Mouse (Mus musculus): ENCODE measurements around the gene Cited4. TPM values are rescaled to one million over a fixed set of nuclear protein-coding genes. Genes with fewer than 3 reads are reported as not detected.

Cited4 gene
- polyA plus RNA-seq, 1 experiment: not detected

- Histone ChIP-seq H3K4me1 (ENCODE audit: control insufficient read depth, insufficient read depth, low read length) (no peaks in the 10 kb centered on the region), H3K4me3 (ENCODE audit: insufficient read depth, low read length) (no peak overlapping the region), H3K27ac (ENCODE audit: insufficient read depth, low read length) (no peak overlapping the region)
- TF ChIP-seq CTCF (IDR thresholded peaks at IDR 0.05; ENCODE audit: borderline replicate concordance, insufficient read depth, low read length) (no peak), POLR2A (IDR thresholded peaks at IDR 0.05; ENCODE audit: low read depth, low read length) (no peak)
Observed at GRCm38 (mm10) chr4:120673606-120674005, 7.2 kb downstream of the Cited4 start.

- TF ChIP-seq CTCF (IDR thresholded peaks at IDR 0.05; ENCODE audit: borderline replicate concordance, insufficient read depth, low read length): no peak
- TF ChIP-seq POLR2A (IDR thresholded peaks at IDR 0.05; ENCODE audit: low read depth, low read length): no peak
- H3K27ac ChIP-seq (ENCODE audit: insufficient read depth, low read length): no peak overlapping the region
- H3K4me3 ChIP-seq (ENCODE audit: insufficient read depth, low read length): no peak overlapping the region
- H3K4me1 ChIP-seq (ENCODE audit: control insufficient read depth, insufficient read depth, low read length): no peaks in the 10 kb centered on the region
Observed at GRCm38 (mm10) chr4:120674775-120675451, 8.5 kb downstream of the Cited4 start.

GRCm38 (mm10) chr4:120675640-120676039 lies 9.3 kb downstream of the Cited4 start:
- TF ChIP-seq POLR2A (IDR thresholded peaks at IDR 0.05; ENCODE audit: low read depth, low read length) (no peak), CTCF (IDR thresholded peaks at IDR 0.05; ENCODE audit: borderline replicate concordance, insufficient read depth, low read length) (no peak)
- H3K4me1 ChIP-seq (ENCODE audit: control insufficient read depth, insufficient read depth, low read length): no peaks in the 10 kb centered on the region

GRCm38 (mm10) chr4:120680953-120681352 lies 14.6 kb downstream of the Cited4 start:
- peak; percentile 68; the same call in 1 of the 2 replicates for TF ChIP-seq CTCF (IDR thresholded peaks at IDR 0.05; ENCODE audit: borderline replicate concordance, insufficient read depth, low read length)
- TF ChIP-seq POLR2A (IDR thresholded peaks at IDR 0.05; ENCODE audit: low read depth, low read length): no peak
- no peak overlapping the region for H3K27ac ChIP-seq (ENCODE audit: insufficient read depth, low read length)
- no peak overlapping the region for H3K4me3 ChIP-seq (ENCODE audit: insufficient read depth, low read length)
- H3K4me1 ChIP-seq (ENCODE audit: control insufficient read depth, insufficient read depth, low read length): no peaks in the 10 kb centered on the region

More at GRCm38 (mm10) chr4:120675640-120676039, 9.3 kb downstream of the Cited4 start:
- Histone ChIP-seq H3K27ac (ENCODE audit: insufficient read depth, low read length) (no peak overlapping the region), H3K4me3 (ENCODE audit: insufficient read depth, low read length) (no peak overlapping the region)

GRCm38 (mm10) chr4:120682168-120682567 lies 15.8 kb downstream of the Cited4 start:
- no peaks in the 10 kb centered on the region for H3K4me1 ChIP-seq (ENCODE audit: control insufficient read depth, insufficient read depth, low read length)
- peak; percentile 67; the same call in 1 of the 2 replicates for TF ChIP-seq CTCF (IDR thresholded peaks at IDR 0.05; ENCODE audit: borderline replicate concordance, insufficient read depth, low read length)
- TF ChIP-seq POLR2A (IDR thresholded peaks at IDR 0.05; ENCODE audit: low read depth, low read length): no peak

GRCm38 (mm10) chr4:120683278-120683997 lies 17.1 kb downstream of the Cited4 start:
- Histone ChIP-seq H3K27ac (ENCODE audit: insufficient read depth, low read length) (no peak overlapping the region), H3K4me3 (ENCODE audit: insufficient read depth, low read length) (no peak overlapping the region), H3K4me1 (ENCODE audit: control insufficient read depth, insufficient read depth, low read length) (no peaks in the 10 kb centered on the region)
- TF ChIP-seq CTCF (IDR thresholded peaks at IDR 0.05; ENCODE audit: borderline replicate concordance, insufficient read depth, low read length): no peak
- TF ChIP-seq POLR2A (IDR thresholded peaks at IDR 0.05; ENCODE audit: low read depth, low read length): no peak

More at GRCm38 (mm10) chr4:120682168-120682567, 15.8 kb downstream of the Cited4 start:
- H3K4me3 ChIP-seq (ENCODE audit: insufficient read depth, low read length): no peak overlapping the region
- H3K27ac ChIP-seq (ENCODE audit: insufficient read depth, low read length): no peak overlapping the region

GRCm38 (mm10) chr4:120687282-120687681 lies 20.9 kb downstream of the Cited4 start:
- no peaks in the 10 kb centered on the region for H3K4me1 ChIP-seq (ENCODE audit: control insufficient read depth, insufficient read depth, low read length)
- H3K27ac ChIP-seq (ENCODE audit: insufficient read depth, low read length): no peak overlapping the region
- no peak overlapping the region for H3K4me3 ChIP-seq (ENCODE audit: insufficient read depth, low read length)
- no peak for TF ChIP-seq CTCF (IDR thresholded peaks at IDR 0.05; ENCODE audit: borderline replicate concordance, insufficient read depth, low read length)
- no peak for TF ChIP-seq POLR2A (IDR thresholded peaks at IDR 0.05; ENCODE audit: low read depth, low read length)

GRCm38 (mm10) chr4:120689317-120689716 lies 22.9 kb downstream of the Cited4 start:
- Histone ChIP-seq H3K4me3 (ENCODE audit: insufficient read depth, low read length) (no peak overlapping the region), H3K4me1 (ENCODE audit: control insufficient read depth, insufficient read depth, low read length) (no peaks in the 10 kb centered on the region), H3K27ac (ENCODE audit: insufficient read depth, low read length) (no peak overlapping the region)
- TF ChIP-seq CTCF (IDR thresholded peaks at IDR 0.05; ENCODE audit: borderline replicate concordance, insufficient read depth, low read length) (no peak), POLR2A (IDR thresholded peaks at IDR 0.05; ENCODE audit: low read depth, low read length) (no peak)

GRCm38 (mm10) chr4:120692717-120693116 lies 26.3 kb downstream of the Cited4 start:
- no peak overlapping the region for H3K27ac ChIP-seq (ENCODE audit: insufficient read depth, low read length)
- TF ChIP-seq CTCF (IDR thresholded peaks at IDR 0.05; ENCODE audit: borderline replicate concordance, insufficient read depth, low read length): peak; percentile 43; the same call in 1 of the 2 replicates
- TF ChIP-seq POLR2A (IDR thresholded peaks at IDR 0.05; ENCODE audit: low read depth, low read length): no peak
- no peaks in the 10 kb centered on the region for H3K4me1 ChIP-seq (ENCODE audit: control insufficient read depth, insufficient read depth, low read length)
- H3K4me3 ChIP-seq (ENCODE audit: insufficient read depth, low read length): no peak overlapping the region

GRCm38 (mm10) chr4:120697353-120697752 lies 31.0 kb downstream of the Cited4 start:
- Histone ChIP-seq H3K4me3 (ENCODE audit: insufficient read depth, low read length) (no peak overlapping the region), H3K4me1 (ENCODE audit: control insufficient read depth, insufficient read depth, low read length) (no peaks in the 10 kb centered on the region), H3K27ac (ENCODE audit: insufficient read depth, low read length) (no peak overlapping the region)
- TF ChIP-seq CTCF (IDR thresholded peaks at IDR 0.05; ENCODE audit: borderline replicate concordance, insufficient read depth, low read length) (no peak), POLR2A (IDR thresholded peaks at IDR 0.05; ENCODE audit: low read depth, low read length) (no peak)

Data from embryonic fibroblast, embryonic 13.5 days (primary cell).